Mouse (Mus musculus) heart, embryonic 16.5 days (tissue): ENCODE measurements at regions not wholly inside any gene's neighbourhood (a gene's known extent, or its start where the extent isn't known, plus 50 kb on each side); places are given as distances from the start of the nearest gene placed in this dataset.

ENCODE experiments used
- ATAC-seq: fragments of 200-750 bp; cut with Nextera tagmentation; replicated peaks from 2 replicates; pipeline ENCODE4 v1.8.0; 2017; ENCODE audit warnings: moderate number of reproducible peaks; ENCODE audit not compliant: insufficient read depth, low FRiP score; ENCODE audit errors: extremely low read depth
- H3K27ac ChIP-seq: fragments of 300-500 bp; sonication (generic); 2 replicates; pipeline ENCODE4 v1.5.1; 2014; ENCODE audit warnings: mild to moderate bottlenecking, low read length, control low read depth, moderate library complexity
- H3K27me3 ChIP-seq: fragments of 300-500 bp; sonication (generic); 2 replicates; pipeline ENCODE4 v1.6.1; 2014; ENCODE audit warnings: low read length, mixed read lengths; ENCODE audit not compliant: control insufficient read depth, insufficient read depth
- H3K36me3 ChIP-seq: fragments of 300-500 bp; sonication (generic); 2 replicates; pipeline ENCODE4 v1.6.1; 2014; ENCODE audit not compliant: control insufficient read depth, insufficient read depth
- H3K4me1 ChIP-seq: fragments of 300-500 bp; sonication (generic); 2 replicates; pipeline ENCODE4 v1.6.1; 2014; ENCODE audit warnings: low read length, mixed read lengths; ENCODE audit not compliant: control insufficient read depth, insufficient read depth
- H3K4me2 ChIP-seq: fragments of 300-500 bp; sonication (generic); 2 replicates; pipeline ENCODE4 v1.6.1; 2014; ENCODE audit warnings: low read depth, mild to moderate bottlenecking, control low read depth, low read length
- H3K4me3 ChIP-seq: fragments of 300-500 bp; sonication (generic); 2 replicates; pipeline ENCODE4 v1.5.1; 2014; ENCODE audit warnings: mild to moderate bottlenecking, control low read depth, low read length
- H3K9ac ChIP-seq: fragments of 300-500 bp; sonication (generic); 2 replicates; pipeline ENCODE4 v1.6.1; 2014; ENCODE audit warnings: low read length, control low read depth
- H3K9me3 ChIP-seq: fragments of 300-500 bp; sonication (generic); replicated peaks from 2 replicates; pipeline ENCODE4 v1.6.1; 2016; ENCODE audit warnings: low read length; ENCODE audit not compliant: control insufficient read depth
- WGBS: fragments of 180-500 bp; shearing (Covaris S2); extraction: QIAGEN DNeasy Blood & Tissue Kit; methylation state at CpG from one replicate; pipeline ENCODE4 v1.1.7; 2014; 5-methylcytosine and 5-hydroxymethylcytosine counted together

DNA sequence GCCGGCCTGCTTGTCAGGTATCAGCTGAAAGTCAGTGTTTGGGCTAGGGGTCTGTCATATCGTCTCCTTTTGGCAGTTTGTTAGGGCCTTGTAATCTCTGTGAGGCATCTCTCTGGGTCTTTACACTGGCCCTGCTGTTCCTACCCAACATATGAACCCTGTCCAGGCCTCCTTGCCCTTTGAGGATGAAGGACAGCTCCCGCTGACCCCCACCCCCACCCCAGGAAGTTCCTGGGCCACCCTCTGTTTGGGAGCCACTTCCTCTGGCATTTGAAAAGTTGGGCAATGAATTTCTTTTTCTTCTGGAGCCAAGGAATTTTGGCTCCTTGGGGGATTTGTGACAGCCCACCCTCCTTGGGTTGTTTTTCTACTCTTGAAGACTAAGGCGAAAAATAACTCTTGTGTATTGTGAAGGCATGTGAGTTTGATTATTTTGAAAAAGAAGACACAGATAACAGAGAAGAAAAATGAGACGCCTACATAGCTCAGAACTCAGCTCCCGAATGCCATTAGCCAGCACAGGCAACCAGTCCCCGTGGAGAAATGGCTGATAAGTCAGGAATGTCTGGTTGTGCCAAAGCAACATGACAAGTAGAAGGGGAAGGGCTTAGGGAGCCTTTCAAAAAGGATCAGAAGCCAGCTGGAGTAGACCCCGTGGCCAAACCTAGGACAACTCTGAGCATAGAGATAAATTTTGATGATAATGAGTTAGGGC lies 249.5 kb downstream of the Gm49356 start:
- Histone ChIP-seq H3K27ac (peak overlapping the region; percentile 95), H3K4me3 (no peak overlapping the region), H3K4me2 (peak overlapping the region; percentile 26; the same call in 1 of the 2 replicates), H3K36me3 (0 out of 2 replicates have a peak, but pooled peaks cover 3% of the 10 kb centered on the region), H3K27me3 (no peaks in the 10 kb centered on the region), H3K9ac (peak overlapping the region; percentile 30; the same call in 1 of the 2 replicates), H3K4me1 (peaks cover 20% of the 10 kb centered on the region), H3K9me3 (peaks cover 6% of the 10 kb centered on the region; the same call in 1 of the 2 replicates)
- ATAC-seq: peak; percentile 76
- WGBS: 16% methylated on average over 8 of the region's 8 CpGs

DNA sequence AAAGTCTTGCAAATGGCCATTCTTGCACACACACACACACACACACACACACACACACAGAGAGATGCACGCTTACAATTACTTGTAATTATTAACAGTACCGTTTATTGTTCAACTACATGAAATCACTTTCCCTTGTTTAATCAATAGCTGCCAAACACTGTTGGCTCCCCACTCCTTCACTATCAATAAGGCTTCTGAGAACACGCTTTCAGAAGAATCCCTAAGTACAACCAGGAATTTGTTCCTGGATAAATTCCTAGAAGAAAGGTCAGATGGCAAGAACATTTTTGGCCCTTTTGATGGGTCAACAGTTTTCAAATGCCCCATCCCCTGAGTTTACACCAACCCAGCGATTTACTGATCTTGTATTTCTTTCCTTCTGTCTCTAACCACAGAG lies 252.5 kb downstream of the Gm49356 start:
- Histone ChIP-seq H3K4me2 (no peak overlapping the region), H3K9me3 (peaks cover 1% of the 10 kb centered on the region; the same call in 1 of the 2 replicates), H3K4me3 (no peak overlapping the region), H3K36me3 (no peaks in the 10 kb centered on the region), H3K27me3 (no peaks in the 10 kb centered on the region), H3K9ac (no peak overlapping the region), H3K27ac (no peak overlapping the region), H3K4me1 (peaks cover 22% of the 10 kb centered on the region)
- ATAC-seq: no peak
- 84% methylated on average over 4 of the region's 4 CpGs for WGBS

DNA sequence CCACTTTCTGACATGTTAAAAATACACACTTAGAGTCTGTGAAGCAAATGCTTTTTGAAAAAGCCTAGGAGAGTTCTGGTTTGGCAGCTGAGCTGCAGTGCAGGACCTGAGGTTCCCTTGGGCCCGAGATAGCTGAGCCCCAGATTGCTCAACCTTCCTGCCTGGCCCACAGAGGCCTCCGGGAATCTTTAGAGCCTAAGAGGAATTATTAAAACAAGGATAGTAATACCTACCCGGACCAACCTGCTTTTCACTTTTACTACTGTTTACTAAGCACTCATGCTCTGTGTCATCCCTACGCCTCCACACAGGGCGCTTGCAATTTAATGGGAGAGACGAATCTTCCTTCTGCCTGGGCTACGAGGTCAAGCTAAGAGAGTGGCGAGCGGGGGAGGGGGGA lies 253.4 kb downstream of the Gm49356 start:
- H3K9ac ChIP-seq: no peak overlapping the region
- no peaks in the 10 kb centered on the region for H3K36me3 ChIP-seq
- no peak overlapping the region for H3K27ac ChIP-seq
- H3K4me3 ChIP-seq: no peak overlapping the region
- H3K27me3 ChIP-seq: no peaks in the 10 kb centered on the region
- no peaks in the 10 kb centered on the region for H3K9me3 ChIP-seq
- 71% methylated on average over 9 of the region's 9 CpGs for WGBS
- peaks cover 20% of the 10 kb centered on the region for H3K4me1 ChIP-seq
- no peak overlapping the region for H3K4me2 ChIP-seq
- ATAC-seq: no peak

DNA sequence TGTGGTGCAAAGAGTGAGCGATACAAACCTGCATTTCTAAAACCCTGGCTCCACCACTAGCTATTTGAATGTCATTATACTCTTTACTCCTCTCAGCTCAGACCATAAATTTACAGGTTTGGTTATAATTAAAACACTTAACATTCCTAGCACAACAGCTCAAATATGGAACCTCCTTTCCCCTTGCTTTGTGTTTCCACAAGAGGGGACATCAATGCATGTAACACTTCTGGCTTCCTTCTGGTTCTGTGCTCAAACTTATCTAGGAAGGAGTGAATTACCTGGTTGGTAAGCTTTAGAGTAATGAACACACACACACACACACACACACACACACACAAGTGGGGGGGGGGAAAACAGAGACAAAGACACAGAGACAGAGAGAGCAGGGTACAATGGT lies 254.8 kb downstream of the Gm49356 start:
- WGBS: 92% methylated on average over 1 of the region's 1 CpGs
- H3K4me3 ChIP-seq: no peak overlapping the region
- H3K4me2 ChIP-seq: no peak overlapping the region
- no peaks in the 10 kb centered on the region for H3K27me3 ChIP-seq
- no peaks in the 10 kb centered on the region for H3K9me3 ChIP-seq
- H3K27ac ChIP-seq: no peak overlapping the region
- no peak for ATAC-seq
- no peak overlapping the region for H3K9ac ChIP-seq
- H3K4me1 ChIP-seq: peaks cover 6% of the 10 kb centered on the region
- H3K36me3 ChIP-seq: no peaks in the 10 kb centered on the region

DNA sequence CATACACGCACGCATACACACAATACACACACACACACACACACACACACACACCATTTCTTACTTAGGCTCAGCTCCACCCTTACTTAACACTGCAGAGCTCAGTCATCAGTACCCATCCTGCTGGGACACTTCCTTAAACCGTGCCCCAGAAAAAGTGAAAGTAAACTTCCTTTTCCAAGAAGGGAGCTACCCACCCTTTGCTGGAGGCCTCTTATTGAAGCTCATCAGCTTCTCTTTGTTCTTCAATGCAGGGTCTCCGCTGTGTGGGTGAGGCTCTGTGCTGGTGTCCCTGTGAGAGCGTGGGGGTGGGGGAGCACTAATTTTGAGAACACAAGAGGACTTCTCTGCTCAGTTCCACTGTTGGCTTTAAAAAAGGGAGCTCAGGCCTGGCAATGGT lies 256.6 kb downstream of the Gm49356 start:
- no peak overlapping the region for H3K27ac ChIP-seq
- no peaks in the 10 kb centered on the region for H3K36me3 ChIP-seq
- peaks cover 2% of the 10 kb centered on the region; the same call in 1 of the 2 replicates for H3K4me1 ChIP-seq
- H3K9me3 ChIP-seq: no peaks in the 10 kb centered on the region
- H3K27me3 ChIP-seq: no peaks in the 10 kb centered on the region
- 70% methylated on average over 5 of the region's 5 CpGs for WGBS
- H3K9ac ChIP-seq: no peak overlapping the region
- ATAC-seq: 0 out of 2 replicates have a peak, but pooled peaks have one; percentile 10
- no peak overlapping the region for H3K4me3 ChIP-seq
- H3K4me2 ChIP-seq: peak overlapping the region; percentile 19; the same call in 1 of the 2 replicates

DNA sequence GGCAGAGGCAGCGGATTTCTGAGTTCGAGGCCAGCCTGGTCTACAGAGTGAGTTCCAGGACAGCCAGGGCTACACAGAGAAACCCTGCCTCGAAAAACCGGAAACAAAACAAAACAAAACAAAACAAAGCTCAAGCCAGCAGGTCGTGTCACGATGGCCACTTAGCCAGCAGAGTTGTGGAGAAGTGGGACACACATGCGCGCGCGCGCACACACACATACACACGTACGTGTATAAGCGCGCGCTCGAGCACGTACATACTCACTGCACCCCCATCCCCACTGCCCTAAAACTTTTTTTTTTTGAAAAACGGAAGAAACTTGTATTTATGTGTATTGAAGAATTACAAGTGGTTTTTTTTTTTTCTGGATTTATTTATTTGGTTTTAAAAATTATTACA lies 257.0 kb downstream of the Gm49356 start:
- peaks cover 2% of the 10 kb centered on the region; the same call in 1 of the 2 replicates for H3K4me1 ChIP-seq
- H3K9ac ChIP-seq: no peak overlapping the region
- ATAC-seq: no peak
- H3K36me3 ChIP-seq: no peaks in the 10 kb centered on the region
- H3K4me2 ChIP-seq: 0 out of 2 replicates have a peak overlapping the region, but pooled peaks have one; percentile 19
- no peaks in the 10 kb centered on the region for H3K9me3 ChIP-seq
- no peaks in the 10 kb centered on the region for H3K27me3 ChIP-seq
- no peak overlapping the region for H3K27ac ChIP-seq
- 81% methylated on average over 19 of the region's 19 CpGs for WGBS
- no peak overlapping the region for H3K4me3 ChIP-seq

DNA sequence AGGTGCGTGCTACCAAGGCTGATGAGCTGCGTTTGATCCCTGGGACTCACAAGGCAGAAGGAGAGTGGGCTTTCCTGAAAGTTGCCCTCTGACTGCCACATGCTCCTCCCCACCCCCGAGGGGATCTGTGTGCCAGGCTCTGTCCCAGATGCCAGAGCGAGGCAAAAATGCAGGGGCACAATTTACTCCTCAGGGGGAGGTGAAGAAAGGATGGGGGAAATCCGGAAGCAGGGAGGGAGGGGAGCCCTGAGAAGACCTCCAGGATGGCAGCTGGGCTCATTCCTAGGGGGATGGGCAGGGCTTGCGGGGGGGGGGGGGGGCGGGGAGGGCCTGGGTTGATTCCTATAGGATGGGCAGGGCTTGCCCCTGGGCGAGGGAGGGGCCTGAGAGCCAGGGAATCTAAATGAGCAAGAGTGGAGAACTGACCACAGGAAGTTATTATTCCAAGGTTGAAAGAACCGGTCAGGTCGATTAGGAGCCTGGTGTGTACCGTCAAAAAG lies 257.5 kb downstream of the Gm49356 start:
- no peak overlapping the region for H3K27ac ChIP-seq
- no peak overlapping the region for H3K4me3 ChIP-seq
- no peak overlapping the region for H3K4me2 ChIP-seq
- no peak for ATAC-seq
- WGBS: 39% methylated on average over 9 of the region's 11 CpGs
- H3K4me1 ChIP-seq: peaks cover 2% of the 10 kb centered on the region; the same call in 1 of the 2 replicates
- H3K36me3 ChIP-seq: no peaks in the 10 kb centered on the region
- H3K9me3 ChIP-seq: no peaks in the 10 kb centered on the region
- H3K9ac ChIP-seq: no peak overlapping the region
- H3K27me3 ChIP-seq: no peaks in the 10 kb centered on the region

DNA sequence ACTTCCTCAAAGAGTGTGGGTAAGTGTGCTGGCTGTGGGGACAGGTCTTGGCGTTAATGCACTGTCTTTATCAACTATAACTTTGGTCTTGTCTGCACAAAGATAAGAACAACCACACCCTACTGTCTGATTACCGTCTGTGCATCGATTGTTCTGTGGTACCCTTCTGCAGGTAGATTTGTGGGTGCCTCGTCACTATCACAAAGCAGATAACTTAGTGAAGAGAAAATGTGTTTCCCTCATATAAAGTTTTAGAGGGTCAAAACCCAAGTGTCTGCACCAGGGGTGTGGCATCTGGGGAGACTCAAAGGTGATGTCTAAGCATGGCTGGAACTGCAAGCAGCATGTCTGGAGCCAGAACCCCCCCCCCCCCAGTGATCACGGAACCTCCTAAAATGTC lies 259.4 kb downstream of the Gm49356 start:
- Histone ChIP-seq H3K9me3 (no peaks in the 10 kb centered on the region), H3K27ac (no peak overlapping the region), H3K4me3 (no peak overlapping the region), H3K27me3 (no peaks in the 10 kb centered on the region), H3K4me1 (peaks cover 2% of the 10 kb centered on the region; the same call in 1 of the 2 replicates), H3K9ac (no peak overlapping the region), H3K36me3 (no peaks in the 10 kb centered on the region), H3K4me2 (no peak overlapping the region)
- ATAC-seq: no peak
- 75% methylated on average over 5 of the region's 5 CpGs for WGBS

DNA sequence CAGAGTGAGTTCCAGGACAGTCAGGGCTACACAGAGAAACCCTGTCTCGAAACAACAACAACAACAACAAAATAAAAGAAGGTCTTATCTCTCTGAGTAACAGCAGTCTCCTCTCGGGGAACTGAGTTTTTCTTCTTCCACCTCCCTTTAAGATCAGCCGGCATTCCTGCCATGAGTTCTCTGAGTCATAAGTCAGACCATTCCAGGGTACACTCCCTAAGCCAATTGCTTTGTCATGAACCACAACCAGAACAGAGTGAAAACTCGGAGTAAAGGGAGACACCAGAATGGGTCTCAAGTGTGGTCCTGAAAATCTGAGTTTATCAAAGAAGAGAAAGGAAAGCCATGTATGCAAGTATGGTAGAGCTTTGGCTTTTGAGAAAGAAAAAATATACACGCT lies 262.4 kb downstream of the Gm49356 start:
- H3K4me2 ChIP-seq: no peak overlapping the region
- WGBS: 77% methylated on average over 5 of the region's 5 CpGs
- ATAC-seq: no peak
- H3K9me3 ChIP-seq: no peaks in the 10 kb centered on the region
- peaks cover 16% of the 10 kb centered on the region for H3K4me1 ChIP-seq
- H3K4me3 ChIP-seq: no peak overlapping the region
- H3K36me3 ChIP-seq: no peaks in the 10 kb centered on the region
- no peak overlapping the region for H3K27ac ChIP-seq
- no peak overlapping the region for H3K9ac ChIP-seq
- no peaks in the 10 kb centered on the region for H3K27me3 ChIP-seq
